Mouse (Mus musculus) liver, embryonic 16.5 days (tissue): Measurements from ENCODE around the gene Anapc15-ps. TPM values are rescaled to one million over a fixed set of nuclear protein-coding genes. Genes with fewer than 3 reads are reported as not detected.

ENCODE experiments used
- ATAC-seq: fragments of 200-750 bp; cut with Nextera tagmentation; 2 replicates; pipeline ENCODE4 v1.8.0; 2017; ENCODE audit warnings: low read depth, mild to moderate bottlenecking, moderate number of reproducible peaks, moderate library complexity
- H3K27ac ChIP-seq: fragments of 300-500 bp; sonication (generic); 2 replicates; pipeline ENCODE4 v1.5.1; 2014; ENCODE audit warnings: mild to moderate bottlenecking, low read length
- H3K27me3 ChIP-seq: fragments of 300-500 bp; sonication (generic); 2 replicates; pipeline ENCODE4 v1.6.1; 2014; ENCODE audit warnings: low read depth, low read length, mixed read lengths; ENCODE audit not compliant: control insufficient read depth, insufficient read depth
- H3K36me3 ChIP-seq: fragments of 300-500 bp; sonication (generic); 2 replicates; pipeline ENCODE4 v1.6.1; 2014; ENCODE audit warnings: mild to moderate bottlenecking; ENCODE audit not compliant: control insufficient read depth, insufficient read depth
- H3K4me1 ChIP-seq: fragments of 300-500 bp; sonication (generic); 2 replicates; pipeline ENCODE4 v1.6.1; 2014; ENCODE audit warnings: low read depth, low read length, mixed read lengths; ENCODE audit not compliant: control insufficient read depth
- H3K4me2 ChIP-seq: fragments of 300-500 bp; sonication (generic); 2 replicates; pipeline ENCODE4 v1.6.1; 2014; ENCODE audit warnings: low read depth, low read length, mixed read lengths
- H3K4me3 ChIP-seq: fragments of 300-500 bp; sonication (generic); 2 replicates; pipeline ENCODE4 v1.5.1; 2014; ENCODE audit warnings: low read depth, mild to moderate bottlenecking, low read length
- H3K9ac ChIP-seq: fragments of 300-500 bp; sonication (generic); 2 replicates; pipeline ENCODE4 v1.6.1; 2014; ENCODE audit warnings: low read depth, low read length
- H3K9me3 ChIP-seq: fragments of 300-500 bp; sonication (generic); replicated peaks from 2 replicates; pipeline ENCODE4 v1.6.1; 2016; ENCODE audit warnings: low read length; ENCODE audit not compliant: control insufficient read depth
- WGBS: fragments of 180-500 bp; shearing (Covaris S2); extraction: QIAGEN DNeasy Blood & Tissue Kit; methylation state at CpG from one replicate; pipeline ENCODE4 v1.1.7; 2014; ENCODE audit not compliant: insufficient replicate concordance; 5-methylcytosine and 5-hydroxymethylcytosine counted together
- polyA plus RNA-seq: library from polyadenylated mRNA; unstranded; fragments of >200 nt; fragmentation: Nextera tagmentation; extraction: Ambion mirVana; gene quantifications from 2 replicates; pipeline ENCODE4 v1.2.1, GENCODE M21; 2015

Gene Anapc15-ps
- polyA plus RNA-seq, 1 experiment from 2014 or later = not detected

DNA sequence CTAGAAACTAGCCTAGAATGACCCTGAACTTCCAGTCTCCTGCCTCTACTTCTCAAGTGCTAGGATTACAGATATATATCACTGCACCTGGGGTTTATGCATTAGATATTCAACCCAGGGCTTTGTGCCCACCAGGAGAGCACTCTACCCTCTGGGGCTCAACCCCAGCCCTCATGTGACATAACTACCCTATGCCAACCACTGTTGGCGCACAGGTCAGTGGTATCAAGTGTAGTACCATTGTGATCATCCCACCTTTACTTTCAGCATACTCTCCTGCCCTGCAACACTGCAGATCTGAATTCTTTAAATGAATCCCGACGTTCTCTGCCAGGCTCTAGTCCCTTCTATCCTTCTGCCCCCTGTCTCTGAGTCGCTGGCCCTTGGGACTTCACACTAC lies 11.0 kb upstream of the Anapc15-ps start:
- H3K9ac ChIP-seq = no peak overlapping the region
- peaks cover 4% of the 10 kb centered on the region for H3K4me1 ChIP-seq
- H3K4me3 ChIP-seq = no peak overlapping the region
- no peaks in the 10 kb centered on the region for H3K36me3 ChIP-seq
- no peaks in the 10 kb centered on the region for H3K27me3 ChIP-seq
- H3K27ac ChIP-seq = no peak overlapping the region
- ATAC-seq = no peak
- H3K4me2 ChIP-seq = no peak overlapping the region
- no peaks in the 10 kb centered on the region for H3K9me3 ChIP-seq
- WGBS = 74% methylated on average over 4 of the region's 4 CpGs

- WGBS = 87% methylated on average over 3 of the region's 3 CpGs
- Histone ChIP-seq H3K4me1 (peaks cover 5% of the 10 kb centered on the region), H3K9me3 (no peaks in the 10 kb centered on the region), H3K36me3 (no peaks in the 10 kb centered on the region), H3K27ac (no peak overlapping the region), H3K27me3 (no peaks in the 10 kb centered on the region), H3K4me3 (no peak overlapping the region), H3K9ac (no peak overlapping the region), H3K4me2 (no peak overlapping the region)
- no peak for ATAC-seq
These were observed 10.5 kb upstream of the Anapc15-ps start for GRCm38 (mm10) chr10:95683735-95684134.

DNA sequence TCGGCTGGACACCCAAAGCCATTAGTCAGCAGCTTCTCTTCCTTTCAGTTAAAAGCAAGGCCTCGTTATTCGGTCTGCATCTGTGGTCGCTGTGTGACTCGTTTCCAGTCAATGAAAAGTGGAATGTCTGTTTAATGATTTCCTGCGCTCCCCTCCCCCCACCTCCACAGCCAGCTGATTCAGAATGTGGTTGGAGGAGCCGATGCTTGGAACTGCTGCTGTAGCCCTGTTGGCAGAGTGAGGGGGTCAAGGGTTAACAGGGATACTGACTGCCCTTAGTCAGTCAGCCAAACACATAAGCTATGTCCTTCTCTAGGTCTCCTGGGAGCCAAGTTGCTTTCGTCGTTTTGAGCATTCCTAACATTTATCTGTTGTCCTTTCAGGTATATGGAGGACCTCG lies 9.7 kb upstream of the Anapc15-ps start:
- Histone ChIP-seq H3K9ac (no peak overlapping the region), H3K27me3 (no peaks in the 10 kb centered on the region), H3K27ac (no peak overlapping the region), H3K4me2 (no peak overlapping the region), H3K4me1 (peaks cover 11% of the 10 kb centered on the region), H3K36me3 (no peaks in the 10 kb centered on the region), H3K9me3 (no peaks in the 10 kb centered on the region), H3K4me3 (no peak overlapping the region)
- ATAC-seq = peak; percentile 54; the same call in 1 of the 2 replicates
- WGBS = 39% methylated on average over 10 of the region's 10 CpGs

DNA sequence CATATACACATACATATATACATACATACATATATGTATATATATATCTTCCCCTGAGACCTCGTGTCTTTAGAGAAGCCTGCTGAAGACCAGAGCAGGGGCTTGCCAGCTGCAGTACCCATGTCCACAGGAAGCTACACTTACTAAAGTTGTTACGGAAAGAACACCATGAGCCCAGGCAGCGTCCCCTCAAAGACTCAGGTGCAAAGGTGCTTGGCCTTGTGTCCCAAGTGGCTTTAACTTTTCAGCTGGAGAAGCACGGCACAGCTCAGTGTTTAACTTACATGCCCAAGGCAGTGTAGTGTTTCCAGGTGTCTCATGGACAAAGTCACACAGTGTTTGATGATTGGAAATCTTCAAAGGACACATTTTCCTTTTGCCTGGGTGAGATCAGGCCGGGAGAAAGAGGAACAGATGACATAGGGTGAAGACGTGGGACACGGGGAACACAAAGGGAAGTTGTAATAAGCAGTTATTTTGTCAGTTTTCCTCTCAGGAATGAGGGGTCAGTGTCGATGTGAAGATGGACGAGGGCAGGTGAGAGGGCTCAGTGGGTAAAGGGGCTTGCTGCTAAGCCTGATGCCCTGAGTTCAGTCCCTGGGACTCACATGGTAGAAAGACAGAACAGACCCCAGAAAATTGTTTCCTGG lies 9.0 kb upstream of the Anapc15-ps start:
- H3K36me3 ChIP-seq = no peaks in the 10 kb centered on the region
- no peak overlapping the region for H3K9ac ChIP-seq
- no peak overlapping the region for H3K4me2 ChIP-seq
- no peaks in the 10 kb centered on the region for H3K27me3 ChIP-seq
- no peak for ATAC-seq
- WGBS = 40% methylated on average over 9 of the region's 9 CpGs
- H3K4me1 ChIP-seq = peaks cover 15% of the 10 kb centered on the region
- peak overlapping the region; percentile 1; the same call in 1 of the 2 replicates for H3K27ac ChIP-seq
- no peak overlapping the region for H3K4me3 ChIP-seq
- no peaks in the 10 kb centered on the region for H3K9me3 ChIP-seq

- WGBS = 44% methylated on average over 4 of the region's 4 CpGs
- Histone ChIP-seq H3K9me3 (no peaks in the 10 kb centered on the region), H3K4me2 (0 out of 2 replicates have a peak overlapping the region, but pooled peaks have one; percentile 15), H3K36me3 (no peaks in the 10 kb centered on the region), H3K4me1 (peaks cover 19% of the 10 kb centered on the region), H3K4me3 (0 out of 2 replicates have a peak overlapping the region, but pooled peaks have one; percentile 10), H3K9ac (no peak overlapping the region), H3K27ac (no peak overlapping the region), H3K27me3 (no peaks in the 10 kb centered on the region)
- ATAC-seq = no peak
These were observed 8.2 kb upstream of the Anapc15-ps start for GRCm38 (mm10) chr10:95681481-95681880.

DNA sequence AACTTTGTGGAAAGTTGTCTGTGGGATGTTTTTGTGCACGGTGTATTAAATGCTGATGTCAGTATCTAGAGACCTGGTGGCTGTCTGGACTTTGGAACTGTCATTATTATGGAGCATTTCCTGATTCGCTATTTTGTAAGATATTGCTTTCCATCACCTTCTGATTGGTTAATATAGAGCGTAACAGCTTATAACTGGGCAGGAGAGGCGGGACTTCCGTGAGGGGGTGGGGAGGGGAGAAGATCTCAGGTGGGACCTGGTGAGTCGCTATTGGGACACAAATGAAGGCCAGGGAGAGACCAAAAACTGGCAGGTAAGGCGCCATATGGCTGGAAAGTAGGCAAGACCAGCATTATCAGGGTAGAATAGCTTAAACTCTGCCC lies 7.8 kb upstream of the Anapc15-ps start:
- Histone ChIP-seq H3K4me1 (peaks cover 19% of the 10 kb centered on the region), H3K9ac (no peak overlapping the region)

GRCm38 (mm10) chr10:95680153-95681057 lies 7.2 kb upstream of the Anapc15-ps start:
- Histone ChIP-seq H3K4me3 (peak overlapping the region; percentile 26), H3K27me3 (no peaks in the 10 kb centered on the region), H3K9me3 (no peaks in the 10 kb centered on the region), H3K4me2 (peak overlapping the region; percentile 36), H3K27ac (peak overlapping the region; percentile 72), H3K9ac (no peak overlapping the region), H3K4me1 (peaks cover 19% of the 10 kb centered on the region), H3K36me3 (no peaks in the 10 kb centered on the region)
- WGBS = 50% methylated on average over 28 of the region's 28 CpGs
- peak; percentile 45 for ATAC-seq

More for the DNA sequence above, 7.8 kb upstream of the Anapc15-ps start:
- H3K9me3 ChIP-seq = no peaks in the 10 kb centered on the region
- H3K4me3 ChIP-seq = peak overlapping the region; percentile 26
- no peaks in the 10 kb centered on the region for H3K36me3 ChIP-seq
- H3K27me3 ChIP-seq = no peaks in the 10 kb centered on the region
- H3K4me2 ChIP-seq = peak overlapping the region; percentile 36
- H3K27ac ChIP-seq = peak overlapping the region; percentile 72
- WGBS = 46% methylated on average over 7 of the region's 7 CpGs
- peak; percentile 64 for ATAC-seq

- no peaks in the 10 kb centered on the region for H3K36me3 ChIP-seq
These were observed 5.9 kb upstream of the Anapc15-ps start for GRCm38 (mm10) chr10:95679131-95679530.

DNA sequence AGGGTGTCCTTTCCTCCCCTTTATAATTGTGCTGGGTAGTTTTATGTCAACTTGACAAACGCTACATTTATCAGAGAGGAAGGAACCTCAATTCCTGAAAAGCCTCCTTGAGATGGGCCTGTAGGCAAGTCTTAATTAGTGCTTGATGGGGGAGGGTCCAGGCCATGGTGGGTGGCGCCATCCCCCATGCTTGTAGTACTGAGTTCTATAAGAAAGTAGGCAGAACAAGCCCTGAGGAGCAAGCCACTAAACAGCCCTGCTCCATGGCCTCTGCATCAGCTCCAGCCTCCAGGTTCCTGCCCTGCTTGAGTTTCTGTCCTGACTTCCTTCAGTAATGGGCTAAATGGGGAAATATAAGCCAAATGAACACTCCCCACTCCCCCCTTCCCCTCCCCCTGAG lies 5.4 kb upstream of the Anapc15-ps start:
- no peak overlapping the region for H3K4me3 ChIP-seq
- peaks cover 19% of the 10 kb centered on the region for H3K4me1 ChIP-seq
- 39% methylated on average over 2 of the region's 2 CpGs for WGBS
- no peak overlapping the region for H3K9ac ChIP-seq
- ATAC-seq = no peak
- no peaks in the 10 kb centered on the region for H3K27me3 ChIP-seq
- H3K36me3 ChIP-seq = no peaks in the 10 kb centered on the region
- H3K9me3 ChIP-seq = no peaks in the 10 kb centered on the region
- no peak overlapping the region for H3K4me2 ChIP-seq
- H3K27ac ChIP-seq = no peak overlapping the region

More at GRCm38 (mm10) chr10:95679131-95679530, 5.9 kb upstream of the Anapc15-ps start:
- H3K9me3 ChIP-seq = no peaks in the 10 kb centered on the region
- 67% methylated on average over 5 of the region's 5 CpGs for WGBS
- no peak overlapping the region for H3K4me2 ChIP-seq
- H3K4me3 ChIP-seq = no peak overlapping the region
- H3K4me1 ChIP-seq = peaks cover 19% of the 10 kb centered on the region
- no peaks in the 10 kb centered on the region for H3K27me3 ChIP-seq
- H3K27ac ChIP-seq = no peak overlapping the region
- no peak overlapping the region for H3K9ac ChIP-seq
- ATAC-seq = no peak
